Mouse (Mus musculus) naive thymus-derived CD4-positive, alpha-beta T cell, adult 5 months (primary cell): ENCODE measurements around the gene Wdr77. TPM values are rescaled to one million over a fixed set of nuclear protein-coding genes. Genes with fewer than 3 reads are reported as not detected.

Source experiments
- polyA plus RNA-seq: library from polyadenylated mRNA; unstranded; fragments of 100-300 nt; shearing (Covaris generic); gene quantifications from one replicate; pipeline ENCODE4 v1.2.1, GENCODE M21; 2017

Gene Wdr77
- polyA plus RNA-seq: 67.8 TPM

DNA sequence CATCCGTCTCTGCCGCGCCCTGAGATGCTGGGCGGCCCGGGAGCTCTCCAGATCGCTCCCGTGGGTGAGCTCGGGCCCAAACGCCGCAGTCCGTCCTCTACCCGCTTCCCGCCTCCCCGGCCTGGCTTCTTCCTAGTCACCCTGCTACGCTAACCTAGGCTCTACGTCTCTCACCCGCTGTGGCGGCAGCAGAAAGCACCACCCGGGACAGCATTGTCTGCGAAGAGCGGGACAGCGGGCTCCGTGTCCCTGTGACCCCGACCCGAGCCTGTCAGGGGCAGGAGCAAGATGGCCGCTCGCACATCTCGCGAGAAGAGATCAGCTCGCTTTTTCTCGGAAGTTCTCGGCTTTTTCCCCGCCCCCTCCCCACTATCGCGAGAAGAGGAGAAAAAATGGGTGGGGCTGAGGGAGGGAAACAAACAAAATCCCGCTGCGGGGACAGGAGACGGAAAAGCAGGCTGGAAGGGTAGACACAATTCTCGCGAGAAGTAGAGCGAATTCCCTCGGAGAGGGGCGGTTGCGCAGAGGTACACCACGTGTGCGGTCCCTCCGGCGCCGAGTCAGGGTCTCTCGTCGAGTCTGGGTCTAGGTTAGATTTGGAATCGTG, at the start of gene Wdr77:
Gene Wdr77, plus strand, starts transcription at position 396 of the 607 bp plus-strand sequence.

DNA sequence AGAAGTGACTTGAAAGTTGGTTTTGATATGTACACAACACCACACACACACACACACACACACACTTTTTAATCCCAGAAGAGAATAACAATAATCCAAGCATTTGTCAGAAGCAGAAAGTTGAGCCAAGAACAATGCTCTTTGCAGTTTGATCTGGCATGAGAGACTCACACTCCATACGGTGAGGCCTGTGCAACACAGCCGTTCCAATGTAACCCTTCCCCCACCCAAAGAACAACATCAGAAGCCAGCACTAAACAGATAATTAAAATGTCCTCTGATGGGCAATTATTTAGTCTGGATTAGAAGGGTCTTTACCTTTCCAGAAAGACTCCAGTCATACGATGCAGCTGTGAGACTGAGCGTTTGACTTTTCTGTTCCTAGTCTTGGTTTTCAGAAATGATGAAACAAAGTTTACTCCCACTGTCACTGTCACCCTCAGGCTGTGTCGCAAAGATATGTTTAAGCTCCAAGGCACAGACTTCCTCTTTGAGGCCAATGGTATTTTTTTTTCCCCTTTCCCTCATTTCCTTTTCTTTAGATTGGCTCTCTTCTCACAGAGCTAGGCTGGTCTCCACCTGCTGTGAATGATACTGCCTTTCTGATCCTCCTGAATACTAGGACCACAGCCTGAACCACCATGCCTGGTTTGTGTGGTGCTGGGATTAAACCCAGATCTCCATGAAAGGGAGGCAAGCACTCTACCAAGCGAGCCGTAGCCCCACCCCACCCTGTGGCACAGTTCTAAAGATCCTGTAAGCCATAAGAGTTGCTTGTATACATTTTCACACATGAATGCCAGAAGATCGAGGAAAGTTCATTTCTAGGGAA, 26.7 kb upstream of the Wdr77 start, which contains the start of gene I830077J02Rik:
Gene I830077J02Rik, minus strand, starts transcription at position 425 of the 832 bp plus-strand sequence.

DNA sequence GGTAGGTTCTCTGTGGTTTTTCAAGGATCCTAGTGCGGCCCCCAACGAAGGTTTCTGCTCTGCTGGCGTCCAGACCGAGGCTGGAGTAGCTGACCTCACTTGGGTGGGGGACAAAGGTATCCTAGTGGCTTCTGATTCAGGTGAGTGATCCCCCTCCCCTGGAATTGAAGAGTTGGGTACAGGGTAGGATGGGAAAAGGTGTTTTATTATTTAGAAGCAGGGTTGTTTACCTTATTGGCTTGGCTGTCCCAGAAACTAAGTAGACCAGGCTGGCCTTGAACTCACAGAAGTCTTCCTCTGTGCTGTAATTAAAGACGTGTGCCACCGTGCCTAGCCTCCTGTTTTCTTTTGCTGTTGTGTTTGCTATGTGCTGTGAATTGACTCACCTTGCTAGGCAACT, 830 bp downstream of the Wdr77 start, which contains the start of gene Atp5f1:
Gene Atp5f1, minus strand, starts transcription at position 101 of the 400 bp plus-strand sequence.

DNA sequence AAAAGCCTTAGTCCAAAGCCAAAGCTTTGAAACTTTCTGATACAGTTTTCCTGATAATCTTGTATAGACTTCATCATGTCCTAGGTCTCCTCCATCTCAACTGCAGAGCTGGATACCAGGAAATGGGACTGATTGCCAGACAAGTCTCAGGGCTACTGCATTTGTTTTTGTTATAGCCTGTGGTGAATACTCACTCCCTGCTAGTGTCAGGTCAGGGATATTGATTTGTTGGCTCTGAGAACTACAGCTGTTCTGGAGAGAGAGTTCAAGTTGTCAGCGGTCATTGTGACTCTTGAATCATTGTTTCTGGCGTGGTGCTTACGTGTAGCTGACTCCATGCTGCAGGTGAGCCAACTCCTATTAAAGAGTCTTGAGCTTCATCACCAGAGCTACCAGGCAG, 14.2 kb downstream of the Wdr77 start, which contains the start of gene Ovgp1:
Gene Ovgp1, plus strand, starts transcription at position 301 of the 400 bp plus-strand sequence.

DNA sequence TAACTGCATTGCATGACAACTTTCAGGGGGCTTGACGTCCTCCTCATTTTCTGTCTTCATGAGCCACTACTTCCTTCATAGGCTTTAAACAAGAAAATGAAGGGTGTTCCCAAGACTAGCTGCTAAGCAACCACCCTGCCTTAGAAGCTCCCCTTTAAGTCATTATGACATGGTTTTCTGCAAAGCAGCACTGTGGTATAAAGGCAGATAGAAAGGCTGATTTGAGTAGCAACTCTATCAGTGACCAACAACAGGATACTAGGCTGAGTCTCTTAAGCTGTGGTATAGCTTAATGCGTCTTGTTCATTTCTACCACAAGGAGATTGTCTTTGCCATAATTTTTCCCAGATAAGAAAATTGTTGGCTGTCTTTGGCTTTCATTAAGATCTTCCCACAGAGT, 55.4 kb downstream of the Wdr77 start, which contains the start of gene Pifo:
Gene Pifo, minus strand, starts transcription at position 101 of the 400 bp plus-strand sequence.

Other genes starting within 250 kb of the Wdr77 start
- gene Rap1a, start 158.0 kb upstream of the Wdr77 start, polyA plus RNA-seq: 181 TPM
- not detected for gene Adora3, start 88.5 kb upstream of the Wdr77 start, polyA plus RNA-seq
- gene Tmigd3, start 88.5 kb upstream of the Wdr77 start, polyA plus RNA-seq: not detected
- gene I830077J02Rik, start 26.7 kb upstream of the Wdr77 start, polyA plus RNA-seq: 0.42 TPM
- 262 TPM for gene Atp5f1, start 730 bp downstream of the Wdr77 start, polyA plus RNA-seq
- 16.2 TPM for gene Ovgp1, start 14.3 kb downstream of the Wdr77 start, polyA plus RNA-seq
- gene Pifo, start 55.3 kb downstream of the Wdr77 start, polyA plus RNA-seq: 3.4 TPM
- gene Chil5, start 73.4 kb downstream of the Wdr77 start, polyA plus RNA-seq: 5.0 TPM
- gene Chia1, start 153.9 kb downstream of the Wdr77 start, polyA plus RNA-seq: not detected
- not detected for gene Chil3, start 208.2 kb downstream of the Wdr77 start, polyA plus RNA-seq